ENCODE assay signal across 14 mouse cellular contexts in genomic region chr7:126278799-126279198, GRCm38 (mm10). TPM values are rescaled to one million over a fixed set of nuclear protein-coding genes. Genes with fewer than 3 reads are reported as not detected.
DNase-seq lines count a peak whose midpoint lies in the region; ATAC-seq lines count a peak whose summit lies in the region.
"Had no signal": no experiment of that assay in that cellular context is flagged by ENCODE, and none has a peak within 500 bp of the region (broad histone marks: within the 10 kb centered on the region; RNA-seq: fewer than 3 reads in every experiment).

No protein-coding gene starts in this region.

- H3K36me3 ChIP-seq in forebrain, embryonic 12.5 days (replicated peaks), result peaks cover 87% of the 10 kb centered on the region
- H3K36me3 ChIP-seq in forebrain, embryonic 11.5 days (ENCODE audit: control insufficient read depth, insufficient read depth, low read length), result peaks cover 10% of the 10 kb centered on the region
- H3K36me3 ChIP-seq in midbrain, embryonic 15.5 days (replicated peaks), result peaks cover 15% of the 10 kb centered on the region
- peaks cover 13% of the 10 kb centered on the region for H3K36me3 ChIP-seq in midbrain, embryonic 16.5 days (ENCODE audit: control insufficient read depth, insufficient read depth, low read length)
- H3K36me3 ChIP-seq in forebrain, embryonic 16.5 days (ENCODE audit: control insufficient read depth, insufficient read depth), result no peaks in the 10 kb centered on the region

- no peak for DNase-seq in forebrain, embryonic 11.5 days (ENCODE audit: low spot score)
- DNase-seq in frontal cortex, postnatal 14 days (ENCODE audit: low spot score in 2 of 2), result no peak
- DNase-seq in B cell, adult 2 months, result no peak
- DNase-seq: adrenal gland, postnatal 36 days; right cerebral cortex, postnatal 25 days had no signal

- peaks cover 81% of the 10 kb centered on the region for H3K4me1 ChIP-seq in forebrain, embryonic 12.5 days
- peaks cover 14% of the 10 kb centered on the region for H3K4me1 ChIP-seq in forebrain, embryonic 11.5 days (replicated peaks; ENCODE audit: control insufficient read depth, insufficient read depth, low read length)
- H3K4me1 ChIP-seq in midbrain, embryonic 15.5 days, result peaks cover 81% of the 10 kb centered on the region
- H3K4me1 ChIP-seq in midbrain, embryonic 16.5 days (ENCODE audit: control insufficient read depth, insufficient read depth, low read length), result peaks cover 60% of the 10 kb centered on the region
- peaks cover 74% of the 10 kb centered on the region for H3K4me1 ChIP-seq in forebrain, embryonic 16.5 days (replicated peaks; ENCODE audit: control insufficient read depth, insufficient read depth, low read length)

- ATAC-seq in forebrain, embryonic 12.5 days (ENCODE audit: low FRiP score), result no peak
- no peak for ATAC-seq in forebrain, embryonic 11.5 days (replicated peaks; ENCODE audit: low FRiP score)
- no peak for ATAC-seq in midbrain, embryonic 15.5 days (replicated peaks)
- ATAC-seq in midbrain, embryonic 16.5 days, result no peak
- no peak for ATAC-seq in forebrain, embryonic 16.5 days
- ATAC-seq: intestine, embryonic 15.5 days had no signal

- no peak overlapping the region for H3K27ac ChIP-seq in forebrain, embryonic 12.5 days
- no peak overlapping the region for H3K27ac ChIP-seq in forebrain, embryonic 11.5 days (ENCODE audit: low read depth, low read length)
- no peak overlapping the region for H3K27ac ChIP-seq in midbrain, embryonic 15.5 days
- H3K27ac ChIP-seq in midbrain, embryonic 16.5 days (ENCODE audit: low read length), result no peak overlapping the region
- no peak overlapping the region for H3K27ac ChIP-seq in forebrain, embryonic 16.5 days (ENCODE audit: low read length)
- H3K27ac ChIP-seq: embryonic facial prominence, embryonic 13.5 days; intestine, embryonic 15.5 days; lung, embryonic 15.5 days had no signal

- H3K9me3 ChIP-seq in forebrain, embryonic 12.5 days, result no peaks in the 10 kb centered on the region
- H3K9me3 ChIP-seq in forebrain, embryonic 11.5 days (ENCODE audit: control insufficient read depth, low read length), result no peaks in the 10 kb centered on the region
- H3K9me3 ChIP-seq in midbrain, embryonic 15.5 days, result no peaks in the 10 kb centered on the region
- no peaks in the 10 kb centered on the region for H3K9me3 ChIP-seq in midbrain, embryonic 16.5 days (replicated peaks; ENCODE audit: control insufficient read depth, low read length, poor library complexity, severe bottlenecking)
- H3K9me3 ChIP-seq in forebrain, embryonic 16.5 days (ENCODE audit: control insufficient read depth, low read length), result no peaks in the 10 kb centered on the region
- H3K9me3 ChIP-seq: embryonic facial prominence, embryonic 13.5 days; intestine, embryonic 15.5 days; lung, embryonic 15.5 days had no signal

- no peak overlapping the region for H3K4me3 ChIP-seq in forebrain, embryonic 12.5 days (replicated peaks)
- H3K4me3 ChIP-seq in forebrain, embryonic 11.5 days (ENCODE audit: low read depth, low read length), result no peak overlapping the region
- no peak overlapping the region for H3K4me3 ChIP-seq in midbrain, embryonic 15.5 days
- no peak overlapping the region for H3K4me3 ChIP-seq in midbrain, embryonic 16.5 days (ENCODE audit: low read depth, low read length)
- no peak overlapping the region for H3K4me3 ChIP-seq in forebrain, embryonic 16.5 days (replicated peaks; ENCODE audit: low read length)
- H3K4me3 ChIP-seq: embryonic facial prominence, embryonic 13.5 days; intestine, embryonic 15.5 days; lung, embryonic 15.5 days had no signal

- 88% methylated on average over 5 of the region's 5 CpGs for WGBS in forebrain, embryonic 12.5 days
- WGBS in forebrain, embryonic 11.5 days, result 90% methylated on average over 5 of the region's 5 CpGs
- WGBS in midbrain, embryonic 15.5 days, result 85% methylated on average over 5 of the region's 5 CpGs
- 82% methylated on average over 5 of the region's 5 CpGs for WGBS in midbrain, embryonic 16.5 days
- WGBS in forebrain, embryonic 16.5 days, result 76% methylated on average over 5 of the region's 5 CpGs

- H3K27me3 ChIP-seq in forebrain, embryonic 12.5 days, result no peaks in the 10 kb centered on the region
- H3K27me3 ChIP-seq in forebrain, embryonic 11.5 days (ENCODE audit: control insufficient read depth, insufficient read depth, low read length), result no peaks in the 10 kb centered on the region
- H3K27me3 ChIP-seq in midbrain, embryonic 15.5 days (replicated peaks), result no peaks in the 10 kb centered on the region
- H3K27me3 ChIP-seq in midbrain, embryonic 16.5 days (ENCODE audit: control insufficient read depth, insufficient read depth, low read depth, low read length), result no peaks in the 10 kb centered on the region
- no peaks in the 10 kb centered on the region for H3K27me3 ChIP-seq in forebrain, embryonic 16.5 days (replicated peaks; ENCODE audit: control insufficient read depth, insufficient read depth, low read length)
- H3K27me3 ChIP-seq: embryonic facial prominence, embryonic 13.5 days; intestine, embryonic 15.5 days; lung, embryonic 15.5 days had no signal

- no peak overlapping the region for H3K4me2 ChIP-seq in forebrain, embryonic 12.5 days
- H3K4me2 ChIP-seq in forebrain, embryonic 11.5 days (ENCODE audit: low read depth, low read length, severe bottlenecking), result no peak overlapping the region; the same call in 1 of the 2 replicates
- H3K4me2 ChIP-seq in midbrain, embryonic 15.5 days, result peak overlapping the region; percentile 95; the same call in 1 of the 2 replicates
- no peak overlapping the region for H3K4me2 ChIP-seq in midbrain, embryonic 16.5 days (ENCODE audit: low read length)
- H3K4me2 ChIP-seq in forebrain, embryonic 16.5 days (ENCODE audit: low read length), result 0 out of 2 replicates have a peak overlapping the region, but pooled peaks have one; percentile 5
- H3K4me2 ChIP-seq: embryonic facial prominence, embryonic 13.5 days; heart, embryonic 11.5 days; intestine, embryonic 15.5 days; liver, embryonic 11.5 days; lung, embryonic 15.5 days had no signal

- peak overlapping the region; percentile 36; the same call in 1 of the 2 replicates for H3K9ac ChIP-seq in forebrain, embryonic 12.5 days
- H3K9ac ChIP-seq in forebrain, embryonic 11.5 days (ENCODE audit: low read length), result no peak overlapping the region
- H3K9ac ChIP-seq in midbrain, embryonic 15.5 days, result no peak overlapping the region
- no peak overlapping the region for H3K9ac ChIP-seq in midbrain, embryonic 16.5 days (ENCODE audit: low read depth, low read length)
- H3K9ac ChIP-seq in forebrain, embryonic 16.5 days (replicated peaks; ENCODE audit: low read depth, low read length), result 0 out of 2 replicates have a peak overlapping the region, but pooled peaks have one; percentile 9
- H3K9ac ChIP-seq: intestine, embryonic 15.5 days; lung, embryonic 15.5 days had no signal

RNA-seq across cellular contexts. Expression of gene Sbk1, which starts 6.4 kb away (rescaled TPM):
- polyA plus RNA-seq in forebrain, embryonic 12.5 days (2016; fragmentation: Nextera tagmentation; extraction: Ambion mirVana), result 264 and 272 TPM in 2 replicates
- 194 and 214 TPM in 2 replicates for polyA plus RNA-seq in forebrain, embryonic 11.5 days (2014; fragmentation: Nextera tagmentation; extraction: Ambion mirVana)
- 333 and 359 TPM in 2 replicates for polyA plus RNA-seq in midbrain, embryonic 15.5 days (2015; fragmentation: Nextera tagmentation; extraction: Ambion mirVana)
- 233 and 251 TPM in 2 replicates for polyA plus RNA-seq in midbrain, embryonic 16.5 days (2015; fragmentation: Nextera tagmentation; extraction: Ambion mirVana)
- 295 and 323 TPM in 2 replicates for polyA plus RNA-seq in forebrain, embryonic 16.5 days (2015; fragmentation: Nextera tagmentation; extraction: Ambion mirVana)

Comparison
In these comparisons a context has a peak if more than half of its experiments do, and no peak if none do; other contexts are left out.
1. H3K4me2 ChIP-seq: peak in midbrain, embryonic 15.5 days (single experiment) and forebrain, embryonic 16.5 days (single experiment); none in forebrain, embryonic 12.5 days (single experiment), forebrain, embryonic 11.5 days (single experiment) and midbrain, embryonic 16.5 days (single experiment).
2. H3K9ac ChIP-seq: peak in forebrain, embryonic 12.5 days (single experiment) and forebrain, embryonic 16.5 days (single experiment); none in forebrain, embryonic 11.5 days (single experiment), midbrain, embryonic 15.5 days (single experiment) and midbrain, embryonic 16.5 days (single experiment).